Mouse (Mus musculus) layer of hippocampus, adult 8-10 months (tissue): ENCODE results near the gene Wnt5b. TPM values are rescaled to one million over a fixed set of nuclear protein-coding genes. Genes with fewer than 3 reads are reported as not detected.
"Not testable (repeated sequence)": the region's sequence is repeated elsewhere in the genome, so short reads cannot be mapped to it uniquely, and the experiment has no call there.

Experiments used
- DNase-seq, 2 experiments: peaks; one replicate each; pipeline ENCODE4 v3.0.0; 2022; ENCODE audit warnings: low spot score in 2 of 2
- total RNA-seq, 4 experiments: library from RNA; stranded (reverse); gene quantifications; 2 replicates each; pipeline ENCODE4 v1.2.4; 2022

Gene Wnt5b
- total RNA-seq, 4 experiments from 2014 or later, result 1.6 to 3.1 (median 2.5) TPM

- no peak for DNase-seq
These were observed 85.1 kb downstream of the Wnt5b start for GRCm38 (mm10) chr6:119459041-119459440.

GRCm38 (mm10) chr6:119458166-119458565 is 86.0 kb downstream of the Wnt5b start:
- no peak for DNase-seq

GRCm38 (mm10) chr6:119451981-119452499 is 92.1 kb downstream of the Wnt5b start:
- DNase-seq, result peak; percentile 32 to 39

GRCm38 (mm10) chr6:119450965-119451943 is 92.9 kb downstream of the Wnt5b start:
- no peak for DNase-seq

- no peak for DNase-seq
These were observed 95.1 kb downstream of the Wnt5b start for GRCm38 (mm10) chr6:119449060-119449499.

GRCm38 (mm10) chr6:119448321-119449059 is 95.7 kb downstream of the Wnt5b start:
- DNase-seq, result no peak

- DNase-seq, result no peak
These were observed 98.2 kb downstream of the Wnt5b start for GRCm38 (mm10) chr6:119445671-119446607.

- peak; percentile 38 to 75 for DNase-seq
These were observed 100.2 kb downstream of the Wnt5b start for GRCm38 (mm10) chr6:119443742-119444645.

GRCm38 (mm10) chr6:119442729-119443128 is 101.4 kb downstream of the Wnt5b start:
- DNase-seq, result not testable (repeated sequence)

- no peak for DNase-seq
These were observed 106.0 kb downstream of the Wnt5b start for GRCm38 (mm10) chr6:119437894-119438761.

GRCm38 (mm10) chr6:119434394-119434793 is 109.8 kb downstream of the Wnt5b start:
- no peak for DNase-seq

GRCm38 (mm10) chr6:119431751-119432324 is 112.3 kb downstream of the Wnt5b start:
- no peak for DNase-seq

GRCm38 (mm10) chr6:119430508-119430907 is 113.6 kb downstream of the Wnt5b start:
- DNase-seq, result peak in 1 of 2 experiments; percentile 62

GRCm38 (mm10) chr6:119429311-119429710 is 114.8 kb downstream of the Wnt5b start:
- DNase-seq, result no peak

- no peak for DNase-seq
These were observed 115.5 kb downstream of the Wnt5b start for GRCm38 (mm10) chr6:119428611-119429010.

- no peak for DNase-seq
These were observed 123.1 kb downstream of the Wnt5b start for GRCm38 (mm10) chr6:119421001-119421400.

- no peak for DNase-seq
These were observed 123.8 kb downstream of the Wnt5b start for GRCm38 (mm10) chr6:119420357-119420756.

GRCm38 (mm10) chr6:119419412-119419811 is 124.7 kb downstream of the Wnt5b start:
- DNase-seq, result no peak
